Mouse (Mus musculus) megakaryocyte, embryonic 14.5 days (primary cell): ENCODE results near the gene Zfp318.

Experiments used
- FLI1 ChIP-seq: IDR thresholded peaks from 2 replicates; pipeline ENCODE4 v1.6.1; 2012; ENCODE audit warnings: low read length, inconsistent platforms, mixed read lengths
- GATA1 ChIP-seq: IDR thresholded peaks from 3 replicates; pipeline ENCODE4 v1.6.1; 2012; ENCODE audit warnings: mixed read lengths, low read length, inconsistent platforms, borderline replicate concordance

GRCm38 (mm10) chr17:46467830-46468229, 84.3 kb downstream of the Zfp318 start:
- TF ChIP-seq GATA1 (no peak), FLI1 (no peak)
